Mouse (Mus musculus): Measurements from ENCODE around the gene Tsnax.

GRCm38 (mm10) chr8:125043935-125044334, 31.1 kb downstream of the Tsnax start:
- TF ChIP-seq POLR2A (IDR thresholded peaks at IDR 0.05; ENCODE audit: borderline replicate concordance, control insufficient read depth, low read depth, low read length) (no peak), CTCF (IDR thresholded peaks at IDR 0.05; ENCODE audit: control insufficient read depth, insufficient read depth, low read length) (no peak)
